Mouse (Mus musculus): Measurements from ENCODE around the gene Ccdc34. TPM values are rescaled to one million over a fixed set of nuclear protein-coding genes. Genes with fewer than 3 reads are reported as not detected.
A peak's percentile ranks its signal among the peaks of the same experiment; 100 is the strongest.

The Ccdc34 gene
- polyA plus RNA-seq, 1 experiment from 2014 or later, result 29.6 TPM

DNA sequence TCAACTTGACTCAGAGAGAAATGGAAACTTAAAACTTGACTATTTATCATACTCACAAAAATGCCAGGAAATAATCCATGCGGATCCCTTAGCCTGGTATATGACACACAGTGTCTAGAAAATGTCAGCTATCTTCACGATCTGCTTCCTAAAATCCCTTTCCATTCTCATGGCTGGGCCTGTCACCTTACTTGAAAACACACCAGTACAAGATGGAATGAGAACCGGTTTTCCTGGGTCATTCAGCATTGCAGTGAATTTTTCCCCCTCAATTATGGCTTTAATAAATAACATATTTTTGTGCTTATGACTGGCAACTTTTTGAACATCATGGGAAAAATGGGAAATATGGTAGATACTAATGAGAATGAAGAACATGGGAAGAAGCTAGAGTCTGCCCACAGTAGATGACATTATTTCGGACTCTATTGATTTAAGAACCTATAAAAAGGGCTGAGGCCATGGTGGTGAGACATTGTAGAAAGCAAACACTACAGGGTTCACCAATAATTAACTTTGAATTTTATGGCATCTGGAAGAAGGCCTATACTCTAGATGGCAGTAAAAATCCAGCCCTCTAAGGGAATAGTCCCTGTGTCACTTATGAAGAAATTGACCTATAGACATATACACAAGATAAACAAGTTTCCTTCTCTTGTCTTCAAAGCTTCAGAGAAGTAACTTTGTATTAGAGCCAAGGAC is 171.2 kb downstream of the Ccdc34 start:
- Histone ChIP-seq H3K9me3 (ENCODE audit: control insufficient read depth, low read length) (no peaks in the 10 kb centered on the region), H3K4me3 (ENCODE audit: low read depth, low read length) (no peak overlapping the region), H3K4me2 (ENCODE audit: low read depth, low read length) (no peak overlapping the region), H3K36me3 (ENCODE audit: control insufficient read depth, insufficient read depth, low read length) (no peaks in the 10 kb centered on the region), H3K4me1 (ENCODE audit: control insufficient read depth, insufficient read depth, low read length) (peaks cover 9% of the 10 kb centered on the region; the same call in 1 of the 2 replicates), H3K27me3 (ENCODE audit: control insufficient read depth, insufficient read depth, low read length) (no peaks in the 10 kb centered on the region), H3K9ac (replicated peaks; ENCODE audit: low read depth, low read length) (no peak overlapping the region), H3K27ac (ENCODE audit: low read depth, low read length) (no peak overlapping the region)
- 86% methylated on average over 4 of the region's 4 CpGs for WGBS
- ATAC-seq (ENCODE audit: low read depth), result no peak

DNA sequence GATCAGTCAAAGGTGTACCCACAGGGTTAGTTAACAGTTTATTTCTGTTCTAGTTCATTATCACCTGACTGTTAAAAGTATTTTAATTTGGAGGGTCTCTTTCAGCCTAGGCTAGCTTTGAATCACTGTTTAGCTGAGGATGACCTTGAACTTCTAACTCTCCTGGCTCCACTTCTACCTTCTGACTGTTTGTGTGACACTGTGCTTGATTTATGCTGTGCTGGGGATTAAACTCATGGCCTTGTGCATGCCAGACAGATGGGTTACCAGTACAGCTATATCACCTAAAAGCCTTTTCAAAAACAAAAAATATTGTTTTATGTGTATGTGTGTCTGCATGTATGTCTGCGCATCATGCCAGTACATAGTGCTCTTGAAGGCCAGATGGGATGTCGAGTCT is 172.8 kb downstream of the Ccdc34 start:
- Histone ChIP-seq H3K4me2 (ENCODE audit: low read depth, low read length) (no peak overlapping the region), H3K4me3 (ENCODE audit: low read depth, low read length) (no peak overlapping the region), H3K4me1 (ENCODE audit: control insufficient read depth, insufficient read depth, low read length) (peaks cover 9% of the 10 kb centered on the region; the same call in 1 of the 2 replicates), H3K9me3 (ENCODE audit: control insufficient read depth, low read length) (no peaks in the 10 kb centered on the region), H3K27me3 (ENCODE audit: control insufficient read depth, insufficient read depth, low read length) (no peaks in the 10 kb centered on the region), H3K27ac (ENCODE audit: low read depth, low read length) (no peak overlapping the region), H3K9ac (replicated peaks; ENCODE audit: low read depth, low read length) (no peak overlapping the region), H3K36me3 (ENCODE audit: control insufficient read depth, insufficient read depth, low read length) (no peaks in the 10 kb centered on the region)
- WGBS, result 90% methylated on average over 2 of the region's 2 CpGs
- no peak for ATAC-seq (ENCODE audit: low read depth)

DNA sequence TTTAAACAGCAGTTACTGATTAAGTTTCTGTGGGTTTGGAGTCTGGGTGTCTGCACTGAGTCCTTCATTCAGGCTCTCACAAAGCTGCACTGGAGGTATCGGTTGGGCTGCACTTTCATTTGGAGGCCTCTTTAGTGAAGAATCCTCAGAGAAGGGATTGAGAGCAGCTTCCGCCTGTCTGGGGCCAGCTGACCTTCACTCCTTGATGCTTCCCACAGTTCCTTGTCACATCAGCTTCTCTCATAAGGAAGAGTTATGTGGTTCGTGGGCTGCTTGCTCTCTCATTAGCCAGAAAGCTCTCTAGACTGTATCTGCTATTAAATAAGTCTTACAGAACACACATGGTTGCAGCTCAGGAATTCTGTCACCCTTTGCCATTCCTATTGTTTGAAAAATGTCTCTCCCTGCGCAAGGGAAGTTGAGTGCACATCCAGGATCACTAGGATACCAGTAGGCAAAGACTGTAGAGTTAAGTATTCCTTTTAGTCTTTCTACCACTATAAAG is 173.6 kb downstream of the Ccdc34 start:
- no peak overlapping the region for H3K9ac ChIP-seq (replicated peaks; ENCODE audit: low read depth, low read length)
- no peak overlapping the region for H3K27ac ChIP-seq (ENCODE audit: low read depth, low read length)
- no peak for ATAC-seq (ENCODE audit: low read depth)
- no peaks in the 10 kb centered on the region for H3K9me3 ChIP-seq (ENCODE audit: control insufficient read depth, low read length)
- peaks cover 9% of the 10 kb centered on the region; the same call in 1 of the 2 replicates for H3K4me1 ChIP-seq (ENCODE audit: control insufficient read depth, insufficient read depth, low read length)
- 71% methylated on average over 4 of the region's 4 CpGs for WGBS
- H3K36me3 ChIP-seq (ENCODE audit: control insufficient read depth, insufficient read depth, low read length), result no peaks in the 10 kb centered on the region
- H3K27me3 ChIP-seq (ENCODE audit: control insufficient read depth, insufficient read depth, low read length), result no peaks in the 10 kb centered on the region
- H3K4me3 ChIP-seq (ENCODE audit: low read depth, low read length), result no peak overlapping the region
- H3K4me2 ChIP-seq (ENCODE audit: low read depth, low read length), result no peak overlapping the region

DNA sequence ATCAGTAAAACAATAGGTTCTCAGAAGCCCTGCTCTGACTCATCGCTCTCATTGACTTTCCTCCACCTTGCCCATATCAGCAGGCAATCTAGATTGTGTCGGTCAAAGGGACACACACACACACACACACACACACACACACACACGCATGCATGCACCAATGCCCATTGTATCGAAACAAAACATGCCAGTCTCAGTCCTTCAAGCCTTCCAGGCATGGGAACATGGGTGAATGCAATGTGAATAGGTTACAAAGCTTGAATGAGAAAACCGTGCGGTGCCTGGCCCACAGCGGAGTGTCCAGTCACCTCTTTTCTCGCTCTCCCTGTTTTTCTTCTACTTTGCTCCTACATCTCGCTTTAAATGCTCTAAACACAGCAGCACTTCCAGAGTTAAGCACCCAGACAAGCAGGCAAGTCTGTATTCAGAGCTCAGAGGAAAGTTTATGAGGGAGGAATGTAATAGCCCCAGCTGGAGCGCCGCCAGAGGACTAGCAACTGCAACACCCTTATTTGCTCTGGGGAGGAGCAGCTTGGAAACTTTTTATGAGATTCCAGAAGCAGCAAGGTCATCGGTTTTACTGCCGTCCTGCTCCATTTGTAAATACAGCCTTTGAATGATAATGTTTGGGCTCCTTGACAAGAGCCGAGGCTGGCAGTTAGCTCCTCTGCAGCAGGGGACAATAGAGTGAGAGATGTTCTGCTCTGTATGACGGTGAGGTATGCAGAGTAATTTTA is 174.5 kb downstream of the Ccdc34 start:
- Histone ChIP-seq H3K36me3 (ENCODE audit: control insufficient read depth, insufficient read depth, low read length) (no peaks in the 10 kb centered on the region), H3K4me2 (ENCODE audit: low read depth, low read length) (peak overlapping the region; percentile 25; the same call in 1 of the 2 replicates), H3K27me3 (ENCODE audit: control insufficient read depth, insufficient read depth, low read length) (no peaks in the 10 kb centered on the region), H3K4me1 (ENCODE audit: control insufficient read depth, insufficient read depth, low read length) (peaks cover 9% of the 10 kb centered on the region; the same call in 1 of the 2 replicates), H3K9ac (replicated peaks; ENCODE audit: low read depth, low read length) (no peak overlapping the region), H3K4me3 (ENCODE audit: low read depth, low read length) (no peak overlapping the region), H3K9me3 (ENCODE audit: control insufficient read depth, low read length) (no peaks in the 10 kb centered on the region), H3K27ac (ENCODE audit: low read depth, low read length) (no peak overlapping the region)
- 7% methylated on average over 15 of the region's 15 CpGs for WGBS
- ATAC-seq (ENCODE audit: low read depth), result peak; percentile 81

DNA sequence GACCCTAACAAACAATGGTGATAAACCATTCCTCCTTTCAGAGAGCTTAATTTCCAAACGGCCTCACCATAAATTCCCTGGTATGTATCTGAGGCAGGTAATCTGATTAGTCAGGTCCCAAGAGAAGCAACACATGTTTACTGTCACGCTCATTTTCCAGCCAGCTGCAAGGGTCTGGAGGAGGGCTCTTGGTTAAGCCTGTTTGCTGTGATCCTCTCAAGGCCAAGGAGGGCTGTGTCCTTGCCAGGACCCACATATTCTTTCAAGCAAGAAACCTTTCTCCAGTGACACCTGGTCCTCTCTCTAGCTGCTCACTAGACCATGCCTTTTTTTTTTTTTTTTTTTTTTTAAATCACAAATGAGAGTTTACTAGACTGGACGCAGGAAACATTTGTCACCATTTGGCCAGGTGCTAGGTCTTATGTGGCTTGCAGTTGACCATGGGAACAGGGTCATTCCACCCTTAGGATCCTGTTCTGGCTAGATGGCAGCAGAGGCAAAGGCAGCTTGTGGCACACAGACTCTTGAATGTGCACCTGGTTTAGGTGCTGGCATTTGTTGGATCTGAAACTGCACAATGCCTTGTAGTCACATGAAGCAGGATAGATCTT is 175.2 kb downstream of the Ccdc34 start:
- H3K36me3 ChIP-seq (ENCODE audit: control insufficient read depth, insufficient read depth, low read length), result no peaks in the 10 kb centered on the region
- WGBS, result 16% methylated on average over 3 of the region's 3 CpGs

DNA sequence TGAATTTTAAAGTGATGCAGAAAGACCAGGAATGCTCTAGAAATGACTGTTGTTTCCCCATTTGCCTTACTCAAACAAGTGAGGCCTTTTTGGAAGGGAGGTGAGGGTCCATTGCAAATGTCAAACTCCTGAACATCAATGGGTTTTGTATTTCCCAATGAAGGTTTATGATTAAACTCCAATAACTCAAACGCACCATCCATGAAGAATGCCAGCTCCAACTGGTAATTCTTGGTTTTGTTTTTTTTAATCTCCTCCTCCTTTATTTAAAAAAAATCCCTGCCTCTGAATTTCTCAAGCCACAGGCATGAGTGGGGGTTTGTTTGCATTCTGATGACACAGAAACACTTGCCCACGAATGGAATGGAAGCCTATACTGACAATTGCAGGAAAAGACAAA is 178.9 kb downstream of the Ccdc34 start:
- Histone ChIP-seq H3K4me1 (ENCODE audit: control insufficient read depth, insufficient read depth, low read length) (peaks cover 9% of the 10 kb centered on the region; the same call in 1 of the 2 replicates), H3K36me3 (ENCODE audit: control insufficient read depth, insufficient read depth, low read length) (no peaks in the 10 kb centered on the region), H3K4me3 (ENCODE audit: low read depth, low read length) (no peak overlapping the region), H3K27me3 (ENCODE audit: control insufficient read depth, insufficient read depth, low read length) (no peaks in the 10 kb centered on the region), H3K27ac (ENCODE audit: low read depth, low read length) (no peak overlapping the region), H3K9ac (replicated peaks; ENCODE audit: low read depth, low read length) (no peak overlapping the region), H3K9me3 (ENCODE audit: control insufficient read depth, low read length) (no peaks in the 10 kb centered on the region), H3K4me2 (ENCODE audit: low read depth, low read length) (no peak overlapping the region)
- 89% methylated on average over 2 of the region's 2 CpGs for WGBS
- ATAC-seq (ENCODE audit: low read depth), result no peak

More for the DNA sequence above, 175.2 kb downstream of the Ccdc34 start:
- H3K27me3 ChIP-seq (ENCODE audit: control insufficient read depth, insufficient read depth, low read length), result no peaks in the 10 kb centered on the region
- H3K4me1 ChIP-seq (ENCODE audit: control insufficient read depth, insufficient read depth, low read length), result peaks cover 9% of the 10 kb centered on the region; the same call in 1 of the 2 replicates
- H3K27ac ChIP-seq (ENCODE audit: low read depth, low read length), result no peak overlapping the region
- H3K9me3 ChIP-seq (ENCODE audit: control insufficient read depth, low read length), result no peaks in the 10 kb centered on the region
- H3K4me2 ChIP-seq (ENCODE audit: low read depth, low read length), result peak overlapping the region; percentile 25; the same call in 1 of the 2 replicates
- ATAC-seq (ENCODE audit: low read depth), result peak; percentile 71; the same call in 1 of the 2 replicates
- H3K9ac ChIP-seq (replicated peaks; ENCODE audit: low read depth, low read length), result no peak overlapping the region
- no peak overlapping the region for H3K4me3 ChIP-seq (ENCODE audit: low read depth, low read length)

DNA sequence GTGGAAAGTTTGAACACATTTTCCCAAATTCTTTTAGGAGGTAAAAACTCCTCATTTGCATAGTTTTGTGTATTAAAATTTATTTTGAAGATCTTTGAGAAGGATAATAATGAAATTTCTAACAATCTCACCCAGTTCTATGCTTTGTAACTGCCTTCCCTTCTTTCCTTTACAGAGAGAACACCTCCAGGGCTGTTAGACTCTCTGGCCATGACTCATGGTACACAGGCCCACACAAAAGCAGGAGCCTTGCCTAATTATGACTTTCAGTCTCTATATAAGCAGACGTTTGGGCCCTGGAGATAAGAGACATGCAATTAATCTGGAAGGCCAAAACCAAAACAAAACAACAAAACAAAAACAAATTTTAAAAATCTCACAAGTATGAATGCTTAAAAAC is 182.0 kb downstream of the Ccdc34 start:
- H3K4me3 ChIP-seq (ENCODE audit: low read depth, low read length), result no peak overlapping the region
- no peaks in the 10 kb centered on the region for H3K27me3 ChIP-seq (ENCODE audit: control insufficient read depth, insufficient read depth, low read length)
- 34% methylated on average over 1 of the region's 1 CpGs for WGBS
- no peak overlapping the region for H3K9ac ChIP-seq (replicated peaks; ENCODE audit: low read depth, low read length)
- H3K4me2 ChIP-seq (ENCODE audit: low read depth, low read length), result no peak overlapping the region
- no peaks in the 10 kb centered on the region for H3K36me3 ChIP-seq (ENCODE audit: control insufficient read depth, insufficient read depth, low read length)
- H3K27ac ChIP-seq (ENCODE audit: low read depth, low read length), result no peak overlapping the region
- no peaks in the 10 kb centered on the region for H3K9me3 ChIP-seq (ENCODE audit: control insufficient read depth, low read length)
- ATAC-seq (ENCODE audit: low read depth), result no peak
- H3K4me1 ChIP-seq (ENCODE audit: control insufficient read depth, insufficient read depth, low read length), result no peaks in the 10 kb centered on the region

DNA sequence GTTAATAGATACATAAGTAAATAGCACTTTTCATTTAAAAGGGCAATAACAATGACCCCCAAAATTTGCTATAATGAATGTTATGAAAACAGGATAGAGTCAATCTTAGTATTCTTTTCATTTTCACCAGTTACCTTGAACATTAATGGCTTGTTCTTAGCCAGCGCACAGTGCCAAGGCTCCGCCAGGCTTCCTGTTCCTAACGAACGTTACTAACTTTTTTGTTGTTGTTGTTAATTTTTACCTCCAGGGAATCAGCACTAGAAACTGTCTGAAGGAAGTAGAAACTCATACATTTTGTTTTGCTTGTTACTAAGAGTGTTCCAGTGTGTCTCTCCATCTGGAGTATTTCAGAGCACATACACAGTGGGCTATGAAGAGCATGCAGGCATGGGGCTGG is 184.2 kb downstream of the Ccdc34 start:
- ATAC-seq (ENCODE audit: low read depth), result no peak
- Histone ChIP-seq H3K4me2 (ENCODE audit: low read depth, low read length) (no peak overlapping the region), H3K9ac (replicated peaks; ENCODE audit: low read depth, low read length) (no peak overlapping the region), H3K27ac (ENCODE audit: low read depth, low read length) (no peak overlapping the region), H3K36me3 (ENCODE audit: control insufficient read depth, insufficient read depth, low read length) (no peaks in the 10 kb centered on the region), H3K4me1 (ENCODE audit: control insufficient read depth, insufficient read depth, low read length) (no peaks in the 10 kb centered on the region), H3K27me3 (ENCODE audit: control insufficient read depth, insufficient read depth, low read length) (no peaks in the 10 kb centered on the region), H3K9me3 (ENCODE audit: control insufficient read depth, low read length) (no peaks in the 10 kb centered on the region), H3K4me3 (ENCODE audit: low read depth, low read length) (no peak overlapping the region)
- 89% methylated on average over 4 of the region's 4 CpGs for WGBS

Data from neural tube, embryonic 14.5 days (tissue).